Mouse (Mus musculus) heart, embryonic 11.5 days (tissue): Measurements from ENCODE around the gene Agmat. TPM values are rescaled to one million over a fixed set of nuclear protein-coding genes. Genes with fewer than 3 reads are reported as not detected.

Source experiments
- ATAC-seq: fragments of 200-750 bp; cut with Nextera tagmentation; replicated peaks from 2 replicates; pipeline ENCODE4 v1.8.0; 2017; ENCODE audit warnings: moderate library complexity; ENCODE audit not compliant: insufficient number of reproducible peaks, low FRiP score, low TSS enrichment
- H3K27ac ChIP-seq: fragments of 300-500 bp; sonication (generic); 2 replicates; pipeline ENCODE4 v1.5.1; 2014; ENCODE audit warnings: mild to moderate bottlenecking, low read depth, low read length
- H3K27me3 ChIP-seq: fragments of 300-500 bp; sonication (generic); 2 replicates; pipeline ENCODE4 v1.6.1; 2014; ENCODE audit warnings: mild to moderate bottlenecking, low read length, mixed read lengths; ENCODE audit not compliant: control insufficient read depth, insufficient read depth
- H3K36me3 ChIP-seq: fragments of 300-500 bp; sonication (generic); 2 replicates; pipeline ENCODE4 v1.6.1; 2014; ENCODE audit warnings: mild to moderate bottlenecking, low read length, moderate library complexity, mixed read lengths; ENCODE audit not compliant: control insufficient read depth, insufficient read depth
- H3K4me1 ChIP-seq: fragments of 300-500 bp; sonication (generic); 2 replicates; pipeline ENCODE4 v1.6.1; 2014; ENCODE audit warnings: low read length; ENCODE audit not compliant: control insufficient read depth, insufficient read depth
- H3K4me2 ChIP-seq: fragments of 300-500 bp; sonication (generic); 2 replicates; pipeline ENCODE4 v1.6.1; 2014; ENCODE audit warnings: mild to moderate bottlenecking, moderate library complexity
- H3K4me3 ChIP-seq: fragments of 300-500 bp; sonication (generic); 2 replicates; pipeline ENCODE4 v1.5.1; 2014; ENCODE audit warnings: low read depth, low read length
- H3K9ac ChIP-seq: fragments of 300-500 bp; sonication (generic); 2 replicates; pipeline ENCODE4 v1.6.1; 2014; ENCODE audit warnings: mild to moderate bottlenecking, low read depth, low read length, moderate library complexity
- H3K9me3 ChIP-seq: fragments of 300-500 bp; sonication (generic); replicated peaks from 2 replicates; pipeline ENCODE4 v1.6.1; 2016; ENCODE audit warnings: low read length; ENCODE audit not compliant: control insufficient read depth
- WGBS: fragments of 180-500 bp; shearing (Covaris S2); extraction: QIAGEN DNeasy Blood & Tissue Kit; methylation state at CpG from one replicate; pipeline ENCODE4 v1.1.7; 2014; ENCODE audit not compliant: insufficient replicate concordance; 5-methylcytosine and 5-hydroxymethylcytosine counted together
- polyA plus RNA-seq: library from polyadenylated mRNA; unstranded; fragments of >200 nt; fragmentation: Nextera tagmentation; extraction: Ambion mirVana; gene quantifications from 2 replicates; pipeline ENCODE4 v1.2.1, GENCODE M21; 2014

Gene Agmat
- polyA plus RNA-seq, 1 experiment from 2014 or later, result 0.80 TPM

- no peak overlapping the region for H3K9ac ChIP-seq
- 39% methylated on average over 3 of the region's 3 CpGs for WGBS
- no peaks in the 10 kb centered on the region for H3K27me3 ChIP-seq
- no peak overlapping the region for H3K27ac ChIP-seq
- H3K4me3 ChIP-seq, result no peak overlapping the region
- ATAC-seq, result no peak
- no peaks in the 10 kb centered on the region for H3K36me3 ChIP-seq
- no peaks in the 10 kb centered on the region for H3K9me3 ChIP-seq
- H3K4me2 ChIP-seq, result no peak overlapping the region
- H3K4me1 ChIP-seq, result peaks cover 14% of the 10 kb centered on the region
Measured at GRCm38 (mm10) chr4:141725738-141726137, 20.7 kb upstream of the Agmat start.

- no peak for ATAC-seq
- H3K27ac ChIP-seq, result no peak overlapping the region
Measured at GRCm38 (mm10) chr4:141729266-141729665, 17.2 kb upstream of the Agmat start.

GRCm38 (mm10) chr4:141730401-141730800, 16.1 kb upstream of the Agmat start:
- Histone ChIP-seq H3K27ac (no peak overlapping the region), H3K36me3 (no peaks in the 10 kb centered on the region), H3K4me1 (no peaks in the 10 kb centered on the region; the same call in 1 of the 2 replicates), H3K9ac (no peak overlapping the region), H3K4me2 (no peak overlapping the region), H3K4me3 (no peak overlapping the region), H3K9me3 (no peaks in the 10 kb centered on the region), H3K27me3 (no peaks in the 10 kb centered on the region)
- 74% methylated on average over 13 of the region's 13 CpGs for WGBS
- no peak for ATAC-seq

More at GRCm38 (mm10) chr4:141729266-141729665, 17.2 kb upstream of the Agmat start:
- Histone ChIP-seq H3K9ac (no peak overlapping the region), H3K4me2 (no peak overlapping the region), H3K4me1 (no peaks in the 10 kb centered on the region), H3K4me3 (no peak overlapping the region), H3K9me3 (no peaks in the 10 kb centered on the region), H3K36me3 (no peaks in the 10 kb centered on the region), H3K27me3 (no peaks in the 10 kb centered on the region)
- WGBS, result 76% methylated on average over 3 of the region's 3 CpGs

GRCm38 (mm10) chr4:141731766-141732165, 14.7 kb upstream of the Agmat start:
- H3K27ac ChIP-seq, result no peak overlapping the region
- H3K4me3 ChIP-seq, result no peak overlapping the region
- H3K4me2 ChIP-seq, result no peak overlapping the region
- no peaks in the 10 kb centered on the region; the same call in 1 of the 2 replicates for H3K4me1 ChIP-seq
- WGBS, result 74% methylated on average over 5 of the region's 5 CpGs
- H3K9ac ChIP-seq, result no peak overlapping the region
- H3K27me3 ChIP-seq, result no peaks in the 10 kb centered on the region
- no peaks in the 10 kb centered on the region for H3K9me3 ChIP-seq
- H3K36me3 ChIP-seq, result no peaks in the 10 kb centered on the region
- ATAC-seq, result no peak

GRCm38 (mm10) chr4:141734446-141735205, 11.8 kb upstream of the Agmat start:
- Histone ChIP-seq H3K27ac (peak overlapping the region; percentile 24; the same call in 1 of the 2 replicates), H3K4me1 (no peaks in the 10 kb centered on the region; the same call in 1 of the 2 replicates), H3K9ac (peak overlapping the region; percentile 69), H3K4me2 (peak overlapping the region; percentile 76), H3K4me3 (peak overlapping the region; percentile 37), H3K9me3 (no peaks in the 10 kb centered on the region), H3K27me3 (no peaks in the 10 kb centered on the region), H3K36me3 (no peaks in the 10 kb centered on the region)
- WGBS, result 9% methylated on average over 24 of the region's 24 CpGs
- ATAC-seq, result peak; percentile 85

- no peaks in the 10 kb centered on the region; the same call in 1 of the 2 replicates for H3K4me1 ChIP-seq
- H3K9ac ChIP-seq, result peak overlapping the region; percentile 69; the same call in 1 of the 2 replicates
- no peaks in the 10 kb centered on the region for H3K27me3 ChIP-seq
- H3K4me2 ChIP-seq, result peak overlapping the region; percentile 76
- ATAC-seq, result no peak
- no peaks in the 10 kb centered on the region for H3K36me3 ChIP-seq
- H3K27ac ChIP-seq, result no peak overlapping the region
- WGBS, result 27% methylated on average over 9 of the region's 9 CpGs
- peak overlapping the region; percentile 37 for H3K4me3 ChIP-seq
- H3K9me3 ChIP-seq, result no peaks in the 10 kb centered on the region
Measured at GRCm38 (mm10) chr4:141735206-141735560, 11.3 kb upstream of the Agmat start.

- WGBS, result 58% methylated on average over 4 of the region's 4 CpGs
Measured at GRCm38 (mm10) chr4:141736856-141737255, 9.6 kb upstream of the Agmat start.

GRCm38 (mm10) chr4:141738015-141738414, 8.5 kb upstream of the Agmat start:
- 76% methylated on average over 8 of the region's 8 CpGs for whole genome bisulfite sequencing
- no peak overlapping the region for H3K4me3 ChIP-seq
- no peaks in the 10 kb centered on the region for H3K36me3 ChIP-seq
- no peak overlapping the region for H3K4me2 ChIP-seq
- no peak overlapping the region for H3K9ac ChIP-seq
- no peaks in the 10 kb centered on the region for H3K27me3 ChIP-seq
- no peak overlapping the region for H3K27ac ChIP-seq
- ATAC-seq, result no peak
- peaks cover 9% of the 10 kb centered on the region for H3K4me1 ChIP-seq
- no peaks in the 10 kb centered on the region for H3K9me3 ChIP-seq

More at GRCm38 (mm10) chr4:141736856-141737255, 9.6 kb upstream of the Agmat start:
- no peak for ATAC-seq
- H3K4me3 ChIP-seq, result no peak overlapping the region
- no peak overlapping the region for H3K27ac ChIP-seq
- H3K4me1 ChIP-seq, result peaks cover 2% of the 10 kb centered on the region
- no peaks in the 10 kb centered on the region for H3K36me3 ChIP-seq
- H3K27me3 ChIP-seq, result no peaks in the 10 kb centered on the region
- H3K9me3 ChIP-seq, result no peaks in the 10 kb centered on the region
- H3K4me2 ChIP-seq, result no peak overlapping the region
- H3K9ac ChIP-seq, result no peak overlapping the region

GRCm38 (mm10) chr4:141741856-141742255, 4.6 kb upstream of the Agmat start:
- no peaks in the 10 kb centered on the region for H3K27me3 ChIP-seq
- no peak overlapping the region for H3K4me3 ChIP-seq
- H3K9ac ChIP-seq, result no peak overlapping the region
- H3K4me1 ChIP-seq, result peaks cover 9% of the 10 kb centered on the region
- WGBS, result 19% methylated on average over 9 of the region's 9 CpGs
- no peak overlapping the region for H3K4me2 ChIP-seq
- H3K9me3 ChIP-seq, result no peaks in the 10 kb centered on the region
- H3K27ac ChIP-seq, result peak overlapping the region; percentile 55
- ATAC-seq, result 0 out of 2 replicates have a peak, but pooled peaks have one; percentile 59
- H3K36me3 ChIP-seq, result no peaks in the 10 kb centered on the region
